Mouse (Mus musculus) bone marrow, adult 2 months (tissue): ENCODE data around the gene Gm9918. TPM values are rescaled to one million over a fixed set of nuclear protein-coding genes. Genes with fewer than 3 reads are reported as not detected.
"Not testable (repeated sequence)": the region's sequence is repeated elsewhere in the genome, so short reads cannot be mapped to it uniquely, and the experiment has no call there.

Experiments
- H3K27ac ChIP-seq: fragments of 200-500 bp; 2 replicates; pipeline ENCODE4 v1.5.1; 2012; ENCODE audit warnings: low read depth, mild to moderate bottlenecking, control low read depth, inconsistent platforms, low read length; ENCODE audit not compliant: control insufficient read depth, poor library complexity, insufficient read depth
- H3K4me1 ChIP-seq: fragments of 200-500 bp; 2 replicates; pipeline ENCODE4 v1.6.1; 2011; ENCODE audit warnings: low read length; ENCODE audit not compliant: control insufficient read depth, insufficient read depth
- H3K4me3 ChIP-seq: fragments of 200-500 bp; replicated peaks from 2 replicates; pipeline ENCODE3; 2011; ENCODE audit warnings: mild to moderate bottlenecking, low read depth, low read length, control low read depth; ENCODE audit not compliant: control insufficient read depth
- CTCF ChIP-seq: fragments of 200-500 bp; IDR thresholded peaks from 2 replicates; pipeline ENCODE4 v1.5.1; 2011; ENCODE audit warnings: low read length, control low read depth; ENCODE audit not compliant: control insufficient read depth, insufficient read depth
- POLR2A ChIP-seq: fragments of 200-500 bp; IDR thresholded peaks from 2 replicates; pipeline ENCODE4 v1.6.1; 2011; ENCODE audit warnings: low read depth, mild to moderate bottlenecking, control low read depth, low read length, borderline replicate concordance; ENCODE audit not compliant: control insufficient read depth
- WGBS: fragments of 180-500 bp; shearing (Covaris S2); methylation state at CpG from one replicate; pipeline ENCODE4 v1.1.7; 2018; 5-methylcytosine and 5-hydroxymethylcytosine counted together
- polyA plus RNA-seq: library from polyadenylated mRNA; stranded (reverse); fragments of >200 nt; gene quantifications from 2 replicates; pipeline ENCODE4 v1.2.4, GENCODE M21; 2011; ENCODE audit warnings: low replicate concordance; ENCODE audit not compliant: missing spikeins, insufficient read depth, insufficient read length

Gene Gm9918
- not detected in 2 replicates for polyA plus RNA-seq

DNA sequence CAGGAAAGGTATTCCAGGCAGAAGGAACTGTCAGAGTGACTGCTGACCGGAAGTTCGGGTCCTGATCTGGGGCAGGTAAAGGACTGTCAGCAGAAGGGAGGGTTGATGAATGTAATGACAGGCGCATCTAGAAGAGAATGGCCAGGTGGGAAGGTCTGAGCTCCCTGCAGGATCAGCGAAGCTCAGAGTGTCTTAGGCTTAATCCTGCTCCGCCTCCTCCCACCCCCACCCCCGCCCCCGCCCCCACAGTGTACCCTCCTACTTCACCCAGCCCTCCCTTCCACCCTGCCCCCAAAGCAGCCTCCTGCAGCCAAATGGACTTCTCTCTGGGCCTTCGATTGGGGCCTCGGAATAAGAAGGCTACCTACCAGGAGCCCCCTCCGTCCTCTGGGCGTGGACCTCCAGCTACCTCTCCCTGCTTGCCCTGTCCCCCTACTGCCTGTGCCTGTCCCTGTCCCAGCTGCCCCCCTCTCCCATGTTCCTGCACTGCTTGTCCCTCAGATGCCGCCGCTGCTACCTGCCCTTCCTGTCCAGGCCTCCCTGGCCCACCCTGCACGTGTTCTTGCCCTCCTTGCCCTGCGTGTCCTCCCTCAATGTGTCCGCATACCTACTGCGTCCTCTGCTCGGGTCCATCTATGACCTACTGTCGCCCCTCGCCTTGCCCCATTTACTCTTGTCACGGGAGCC, at the start of gene Gm9918:
Gene Gm9918, plus strand, starts transcription at position 290 of the 687 bp plus-strand sequence.
- Histone ChIP-seq H3K4me1 (no peaks in the 10 kb centered on the region), H3K27ac (no peak within 1 kb of the TSS), H3K4me3 (no peak within 1 kb of the TSS)
- TF ChIP-seq POLR2A (no peak), CTCF (no peak)
- whole genome bisulfite sequencing = 75% methylated on average over 21 of the region's 21 CpGs

DNA sequence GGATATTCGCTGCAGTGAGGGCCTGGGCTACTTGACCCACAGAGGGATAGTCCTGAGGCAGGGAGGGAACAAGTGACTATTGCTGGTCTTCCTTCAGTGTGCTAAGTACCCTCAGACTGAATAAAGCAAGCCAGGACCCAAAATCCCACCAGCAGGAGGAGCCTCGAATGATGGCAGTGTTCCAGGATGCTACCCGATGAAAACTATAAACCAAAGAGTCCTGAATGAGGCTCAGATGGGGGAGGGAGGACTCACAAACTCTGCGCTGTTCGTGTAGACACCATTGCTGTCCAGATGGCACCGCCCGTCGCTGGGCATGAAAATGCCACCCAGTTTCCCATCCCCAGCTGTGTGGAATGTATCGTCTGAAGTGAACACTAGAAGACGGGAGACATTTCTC, 48.0 kb upstream of the Gm9918 start:
- Histone ChIP-seq H3K4me3 (no peak overlapping the region), H3K4me1 (peaks cover 2% of the 10 kb centered on the region; the same call in 1 of the 2 replicates), H3K27ac (no peak overlapping the region)
- WGBS = 77% methylated on average over 10 of the region's 10 CpGs
- no peak for TF ChIP-seq CTCF
- TF ChIP-seq POLR2A = no peak

DNA sequence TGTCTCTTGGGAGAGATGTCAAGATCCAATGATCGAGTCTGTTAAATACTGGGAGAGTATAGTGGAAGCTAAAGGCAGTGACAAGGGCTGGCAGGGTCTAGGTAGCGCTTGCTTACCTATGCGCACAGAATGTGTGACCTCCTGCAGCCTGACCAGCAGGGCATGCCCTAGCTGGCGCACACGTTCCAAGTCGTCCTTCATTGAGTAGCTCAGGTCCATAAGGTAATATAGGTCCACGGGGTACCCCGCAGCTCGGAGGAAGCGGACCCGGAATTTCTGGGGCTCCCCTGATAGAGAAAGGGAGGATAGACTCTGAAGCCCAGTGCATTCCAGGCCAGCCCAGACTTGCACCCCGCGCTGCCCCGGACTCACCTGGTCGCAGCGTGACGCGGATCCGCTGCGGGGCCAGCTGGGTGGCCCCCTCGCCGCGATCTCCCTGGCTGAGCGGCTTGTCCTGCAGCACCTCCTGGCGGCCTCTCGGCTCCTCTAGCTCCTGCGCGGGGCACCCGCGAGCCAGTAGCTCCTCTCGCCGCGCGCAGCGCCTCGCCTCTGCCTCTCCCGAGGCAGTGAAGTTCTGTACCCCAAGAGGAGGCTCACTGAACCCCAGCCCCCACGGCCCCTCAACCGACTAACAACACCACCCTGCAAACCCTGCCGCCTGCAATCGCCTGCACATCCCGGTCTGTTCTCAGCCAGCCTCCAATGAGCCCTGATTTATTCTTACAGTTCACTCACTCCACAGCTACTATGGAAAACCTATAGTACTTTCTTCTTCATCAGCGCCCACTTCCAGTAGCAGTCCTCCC, 46.0 kb upstream of the Gm9918 start:
- Histone ChIP-seq H3K4me1 (peaks cover 2% of the 10 kb centered on the region; the same call in 1 of the 2 replicates), H3K4me3 (peak overlapping the region; percentile 23), H3K27ac (0 out of 2 replicates have a peak overlapping the region, but pooled peaks have one; percentile 51)
- TF ChIP-seq CTCF (peak; percentile 69), POLR2A (no peak)
- 9% methylated on average over 43 of the region's 43 CpGs for WGBS

DNA sequence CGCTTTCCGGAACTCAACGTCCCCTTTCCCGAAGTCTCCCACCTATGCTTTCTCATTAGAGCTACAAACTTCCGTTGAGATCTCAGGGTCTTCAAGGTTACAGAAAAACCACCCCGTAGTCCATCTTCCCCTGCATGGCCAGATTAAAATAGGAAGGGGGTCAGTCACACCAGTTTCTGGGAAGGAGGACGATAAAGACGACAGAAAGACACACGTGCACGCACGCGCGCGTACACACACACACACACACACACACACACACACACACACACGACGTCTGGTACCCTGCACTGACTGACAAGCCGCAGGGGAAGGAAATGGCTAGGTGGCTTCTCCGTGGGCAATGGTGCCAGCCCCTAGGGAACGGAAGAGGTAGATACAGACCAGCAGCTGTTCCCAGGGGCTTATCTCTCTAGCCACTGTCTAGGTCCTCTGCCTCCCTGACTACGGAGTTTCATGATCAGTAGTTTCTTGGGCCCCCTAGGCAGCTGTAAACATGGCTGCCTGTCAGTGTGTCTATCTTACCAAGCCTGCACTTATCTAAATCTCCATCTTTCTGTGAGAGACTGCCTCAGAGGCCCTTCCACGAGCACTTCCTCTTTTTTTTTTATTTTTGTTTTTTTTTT, 45.3 kb upstream of the Gm9918 start:
- H3K4me1 ChIP-seq = peaks cover 2% of the 10 kb centered on the region; the same call in 1 of the 2 replicates
- H3K4me3 ChIP-seq = peak overlapping the region; percentile 44
- TF ChIP-seq POLR2A (no peak), CTCF (no peak)
- under 1% methylated on average over 21 of the region's 21 CpGs for WGBS
- H3K27ac ChIP-seq = no peak overlapping the region

DNA sequence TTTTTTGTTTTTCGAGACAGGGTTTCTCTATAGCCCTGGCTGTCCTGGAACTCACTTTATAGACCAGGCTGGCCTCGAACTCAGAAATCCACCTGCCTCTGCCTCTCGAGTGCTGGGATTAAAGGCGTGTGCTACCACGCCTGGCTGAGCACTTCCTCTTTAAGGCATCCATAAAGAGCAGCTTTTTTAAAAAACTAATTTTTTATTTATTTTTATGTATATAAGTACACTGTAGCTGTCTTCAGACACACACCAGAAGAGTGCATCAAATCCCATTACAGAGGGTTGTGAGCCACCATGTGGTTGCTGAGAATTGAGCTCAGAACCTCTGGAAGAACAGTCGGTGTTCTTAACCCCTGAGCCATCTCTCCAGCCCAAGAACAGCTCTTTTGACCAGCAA, 44.7 kb upstream of the Gm9918 start:
- H3K27ac ChIP-seq = not testable (repeated sequence)
- WGBS = 10% methylated on average over 6 of the region's 6 CpGs

DNA sequence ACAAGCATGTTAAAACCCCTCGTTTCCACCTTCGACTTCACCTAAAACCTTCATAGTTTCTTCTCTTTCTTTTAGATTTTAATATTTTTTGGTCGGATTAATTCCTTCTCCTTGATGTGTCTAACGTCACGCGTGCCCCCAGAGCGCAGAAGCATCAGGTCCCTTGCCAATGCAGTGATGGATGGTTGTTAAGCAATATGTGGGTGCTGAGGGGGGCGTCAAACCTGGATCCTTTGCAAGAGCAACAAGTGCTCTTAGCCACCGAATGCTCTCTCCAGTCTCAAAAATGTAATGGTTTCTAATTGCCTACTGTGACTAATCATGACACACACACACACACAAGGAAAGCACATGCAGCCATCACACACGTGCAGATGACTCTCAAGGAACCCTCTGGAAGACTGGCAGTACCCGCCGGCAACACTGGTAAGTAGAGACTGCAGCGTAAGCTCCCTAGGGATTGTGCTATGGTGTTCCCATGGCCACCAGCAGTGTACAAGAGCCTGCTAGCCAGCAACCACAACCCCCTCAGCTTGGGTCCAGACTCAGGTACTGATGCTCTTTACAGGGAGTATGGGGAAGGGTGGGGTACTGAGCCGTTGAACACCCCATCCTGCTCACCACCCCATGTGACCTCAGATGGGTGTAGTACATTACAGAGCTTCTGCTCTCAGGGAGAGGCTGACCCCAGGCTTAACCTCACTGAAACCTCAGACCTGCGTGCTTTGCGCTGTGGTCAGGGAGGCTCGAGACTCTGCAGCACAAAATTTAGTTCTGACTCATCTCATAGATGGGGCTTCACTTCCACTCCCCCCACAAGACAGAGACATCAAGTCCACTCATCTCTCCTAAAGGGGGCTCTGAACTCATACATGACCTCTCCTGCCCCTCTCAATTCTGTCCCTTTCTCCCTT, 39.7 kb upstream of the Gm9918 start:
- Histone ChIP-seq H3K27ac (peak overlapping the region; percentile 44), H3K4me1 (peaks cover 7% of the 10 kb centered on the region)
- WGBS = 56% methylated on average over 17 of the region's 17 CpGs

More for the DNA sequence above, 44.7 kb upstream of the Gm9918 start:
- not testable (repeated sequence) for H3K4me3 ChIP-seq, H3K4me1 ChIP-seq

DNA sequence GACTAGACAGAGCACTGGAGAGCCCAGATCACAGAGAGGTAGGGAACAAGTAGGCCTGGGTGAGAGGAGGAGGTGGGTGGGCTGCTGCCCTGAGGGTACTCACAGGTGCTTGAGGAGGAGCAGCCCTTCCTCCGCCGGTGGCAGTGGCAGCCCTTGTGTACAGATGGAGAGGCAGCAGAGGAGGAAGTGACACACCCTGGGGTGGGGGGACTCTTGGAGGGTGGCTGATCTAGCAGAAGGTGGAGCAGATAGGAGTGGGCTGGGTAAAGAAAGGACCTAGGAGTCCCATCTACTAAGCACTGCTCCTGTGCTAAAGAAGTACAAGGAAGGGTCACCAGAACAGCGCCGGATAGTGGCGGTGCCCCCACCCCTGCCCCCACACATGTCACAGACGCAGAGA, 38.6 kb upstream of the Gm9918 start, which contains the start of gene Itgb7:
Gene Itgb7, minus strand, starts transcription at position 197 of the 400 bp plus-strand sequence.
- Histone ChIP-seq H3K4me1 (peaks cover 7% of the 10 kb centered on the region), H3K27ac (peak within 1 kb of the TSS; percentile 44), H3K4me3 (peak within 1 kb of the TSS; percentile 71)
- under 1% methylated on average over 6 of the region's 6 CpGs for WGBS
- TF ChIP-seq CTCF (no peak), POLR2A (peak; percentile 74; the same call in 1 of the 2 replicates)

More for the DNA sequence above, 39.7 kb upstream of the Gm9918 start:
- peak overlapping the region; percentile 71 for H3K4me3 ChIP-seq
- TF ChIP-seq POLR2A (no peak), CTCF (no peak)

DNA sequence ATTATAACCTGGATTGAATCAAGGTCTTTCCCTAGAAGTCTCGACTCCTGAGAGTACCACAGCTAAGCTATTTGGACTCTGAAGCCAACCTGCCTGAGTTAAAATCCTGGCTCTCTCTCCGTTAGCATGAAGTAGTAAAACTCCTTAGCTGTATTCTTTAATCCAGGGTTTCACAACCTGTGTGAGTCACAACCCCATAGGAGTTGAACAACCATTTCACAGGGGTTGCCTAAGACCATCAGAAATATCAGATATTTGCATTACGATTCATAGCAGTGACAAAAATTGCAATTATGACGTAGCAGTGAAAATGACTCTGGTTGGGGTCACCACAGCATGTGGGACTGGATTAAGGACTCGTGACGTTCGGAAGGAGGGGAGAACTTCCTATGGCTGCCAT, 37.6 kb upstream of the Gm9918 start:
- TF ChIP-seq CTCF (no peak), POLR2A (no peak)
- Histone ChIP-seq H3K4me1 (peaks cover 7% of the 10 kb centered on the region), H3K27ac (no peak overlapping the region), H3K4me3 (no peak overlapping the region)
- WGBS = 60% methylated on average over 7 of the region's 7 CpGs
